Mouse (Mus musculus): ENCODE data around the gene Btk. TPM values are rescaled to one million over a fixed set of nuclear protein-coding genes. Genes with fewer than 3 reads are reported as not detected.
A peak's percentile ranks its signal among the peaks of the same experiment; 100 is the strongest.

Btk gene
- polyA plus RNA-seq, 1 experiment from 2014 or later, result 0.25 TPM

DNA sequence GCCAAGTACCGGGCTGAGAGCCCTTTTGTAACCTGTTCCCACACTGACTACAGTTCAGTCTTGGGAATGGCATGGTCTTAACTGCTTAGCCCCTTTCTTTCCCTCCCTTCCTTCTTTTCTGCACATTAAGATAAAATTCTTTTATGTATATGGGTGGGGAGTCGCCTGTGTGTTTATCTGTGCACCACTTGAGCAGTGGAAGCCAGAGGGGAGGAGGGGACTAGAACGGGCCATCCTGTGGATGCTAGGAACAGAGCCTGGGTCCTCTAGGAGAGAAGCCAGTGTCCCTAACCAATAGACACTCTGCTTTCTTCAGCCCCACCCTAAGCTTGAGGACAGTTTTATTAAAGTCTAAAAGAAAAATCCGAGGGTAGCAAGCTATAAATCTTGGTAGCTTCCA lies 27.6 kb upstream of the Btk start:
- H3K4me1 ChIP-seq (replicated peaks; ENCODE audit: control insufficient read depth, insufficient read depth, low read length), result 0 out of 2 replicates have a peak, but pooled peaks cover 4% of the 10 kb centered on the region
- WGBS, result 91% methylated on average over 4 of the region's 4 CpGs
- no peak overlapping the region for H3K27ac ChIP-seq (ENCODE audit: low read length)
- no peaks in the 10 kb centered on the region for H3K27me3 ChIP-seq (replicated peaks; ENCODE audit: control insufficient read depth, insufficient read depth, low read length)
- no peaks in the 10 kb centered on the region for H3K36me3 ChIP-seq (ENCODE audit: control insufficient read depth, insufficient read depth)
- no peaks in the 10 kb centered on the region for H3K9me3 ChIP-seq (ENCODE audit: control insufficient read depth, low read length)
- H3K4me3 ChIP-seq (replicated peaks; ENCODE audit: low read length), result no peak overlapping the region
- no peak for ATAC-seq
- no peak overlapping the region for H3K9ac ChIP-seq (replicated peaks; ENCODE audit: low read depth, low read length)
- H3K4me2 ChIP-seq (ENCODE audit: low read length), result no peak overlapping the region

DNA sequence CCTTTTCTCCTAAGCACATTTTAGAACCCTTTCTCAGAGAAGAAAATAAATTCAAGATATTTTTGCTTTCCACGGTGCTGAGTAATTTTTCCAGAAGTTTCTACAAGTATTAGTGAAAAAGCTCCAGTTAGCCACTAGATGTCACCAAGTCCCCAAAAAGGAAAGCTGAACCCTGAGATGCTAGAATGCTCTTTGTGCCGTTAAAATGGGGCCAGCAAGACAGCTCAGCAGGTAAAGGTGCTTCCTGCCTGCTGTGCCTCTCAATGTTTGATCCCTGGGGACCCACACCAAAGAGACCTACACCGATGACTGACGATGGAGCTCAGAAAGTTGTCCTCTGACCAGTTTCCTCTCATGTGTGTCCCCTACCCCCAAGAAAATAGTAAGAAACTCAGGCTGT lies 26.1 kb upstream of the Btk start:
- WGBS, result 34% methylated on average over 4 of the region's 4 CpGs
- H3K9ac ChIP-seq (replicated peaks; ENCODE audit: low read depth, low read length), result no peak overlapping the region
- no peak for ATAC-seq
- no peaks in the 10 kb centered on the region for H3K36me3 ChIP-seq (ENCODE audit: control insufficient read depth, insufficient read depth)
- H3K4me1 ChIP-seq (replicated peaks; ENCODE audit: control insufficient read depth, insufficient read depth, low read length), result 0 out of 2 replicates have a peak, but pooled peaks cover 4% of the 10 kb centered on the region
- H3K4me3 ChIP-seq (replicated peaks; ENCODE audit: low read length), result no peak overlapping the region
- no peaks in the 10 kb centered on the region for H3K9me3 ChIP-seq (ENCODE audit: control insufficient read depth, low read length)
- H3K27me3 ChIP-seq (replicated peaks; ENCODE audit: control insufficient read depth, insufficient read depth, low read length), result no peaks in the 10 kb centered on the region
- no peak overlapping the region for H3K27ac ChIP-seq (ENCODE audit: low read length)
- no peak overlapping the region for H3K4me2 ChIP-seq (ENCODE audit: low read length)

DNA sequence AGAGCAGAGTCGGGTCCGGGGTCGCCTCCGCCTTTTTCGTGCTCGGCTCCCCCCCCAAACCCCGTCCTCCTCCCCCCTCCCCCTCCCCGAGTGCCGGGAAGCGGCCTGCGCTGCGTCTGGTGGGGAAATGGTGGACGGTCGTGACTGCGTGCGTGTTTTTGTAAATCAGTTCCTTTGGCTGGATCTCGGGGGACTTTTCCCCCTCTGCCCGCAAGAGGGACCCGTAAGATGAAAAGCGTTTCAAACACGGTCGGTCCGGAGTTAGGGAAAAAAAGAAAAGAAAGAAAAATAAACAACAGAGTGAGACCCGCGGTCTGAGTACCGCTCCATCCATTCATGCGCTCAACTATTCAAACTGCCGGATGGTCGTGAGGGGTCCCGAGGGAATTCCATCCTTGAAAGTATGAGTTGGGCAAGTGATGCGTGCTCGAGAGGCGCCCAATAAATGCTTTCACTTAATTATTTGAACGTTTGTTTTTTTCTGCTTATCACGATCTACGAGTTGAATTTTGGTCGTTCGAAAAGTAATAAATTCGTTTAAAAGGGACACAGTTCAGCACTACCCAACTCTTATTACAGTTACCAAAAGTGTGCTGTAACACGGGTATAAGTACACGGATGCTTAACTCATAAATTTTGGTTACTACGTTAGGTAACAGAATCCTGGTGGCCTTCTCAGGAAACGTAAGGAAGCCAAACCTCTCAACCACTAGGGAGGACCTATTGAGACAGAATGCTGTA lies 18.2 kb upstream of the Btk start:
- H3K9ac ChIP-seq (replicated peaks; ENCODE audit: low read depth, low read length), result peak overlapping the region; percentile 66
- peak overlapping the region; percentile 96 for H3K27ac ChIP-seq (ENCODE audit: low read length)
- peak overlapping the region; percentile 56 for H3K4me3 ChIP-seq (replicated peaks; ENCODE audit: low read length)
- H3K4me2 ChIP-seq (ENCODE audit: low read length), result peak overlapping the region; percentile 65
- no peaks in the 10 kb centered on the region for H3K27me3 ChIP-seq (replicated peaks; ENCODE audit: control insufficient read depth, insufficient read depth, low read length)
- peak; percentile 79 for ATAC-seq
- no peaks in the 10 kb centered on the region for H3K36me3 ChIP-seq (ENCODE audit: control insufficient read depth, insufficient read depth)
- 17% methylated on average over 42 of the region's 43 CpGs for WGBS
- peaks cover 10% of the 10 kb centered on the region for H3K4me1 ChIP-seq (replicated peaks; ENCODE audit: control insufficient read depth, insufficient read depth, low read length)
- H3K9me3 ChIP-seq (ENCODE audit: control insufficient read depth, low read length), result no peaks in the 10 kb centered on the region

DNA sequence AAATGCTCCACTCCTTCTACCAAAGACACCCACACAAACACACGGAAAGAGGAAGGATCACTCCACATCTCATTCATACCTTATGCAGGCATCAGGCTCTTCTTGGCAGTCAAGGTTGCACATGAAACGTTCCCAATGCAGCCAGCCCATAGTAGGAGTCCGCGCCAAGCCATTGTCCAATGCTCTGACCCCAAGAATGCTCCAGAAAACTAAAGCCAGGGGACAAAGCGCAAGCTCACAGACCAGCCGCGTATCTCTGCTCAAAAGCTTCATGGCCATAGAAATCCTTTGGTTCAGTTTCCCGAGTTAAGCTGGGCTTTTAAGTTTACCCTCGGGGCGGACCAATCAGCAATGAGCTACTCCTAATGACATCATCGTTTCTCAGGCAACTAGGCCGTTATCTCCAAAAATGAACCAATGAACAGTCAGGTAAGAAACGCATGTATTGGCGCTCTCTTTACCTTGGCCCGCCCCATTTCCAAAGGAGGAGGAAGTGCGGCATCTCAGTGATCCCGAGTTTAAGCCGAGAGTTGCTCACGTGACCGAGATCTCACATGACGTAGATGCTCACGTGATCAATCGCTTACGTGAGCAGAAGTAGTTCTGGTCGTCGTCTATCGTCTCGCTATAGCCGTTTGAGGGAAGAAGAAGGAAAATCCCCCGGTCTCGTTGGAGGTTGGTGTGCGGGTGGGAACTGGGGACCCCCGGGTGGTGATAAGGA lies 17.4 kb upstream of the Btk start, which contains the start of the genes Gla and Hnrnph2:
Gene Gla, minus strand, starts transcription at position 467 of the 721 bp plus-strand sequence.
Gene Hnrnph2, plus strand, starts transcription at position 521 of the 721 bp plus-strand sequence.
- no peaks in the 10 kb centered on the region for H3K27me3 ChIP-seq (replicated peaks; ENCODE audit: control insufficient read depth, insufficient read depth, low read length)
- ATAC-seq, result peak; percentile 99
- H3K4me3 ChIP-seq (replicated peaks; ENCODE audit: low read length), result peak within 1 kb of the TSS; percentile 56
- no peaks in the 10 kb centered on the region for H3K36me3 ChIP-seq (ENCODE audit: control insufficient read depth, insufficient read depth)
- 23% methylated on average over 33 of the region's 33 CpGs for WGBS
- H3K9ac ChIP-seq (replicated peaks; ENCODE audit: low read depth, low read length), result peak within 1 kb of the TSS; percentile 66
- peak within 1 kb of the TSS; percentile 96 for H3K27ac ChIP-seq (ENCODE audit: low read length)
- H3K9me3 ChIP-seq (ENCODE audit: control insufficient read depth, low read length), result no peaks in the 10 kb centered on the region
- peak within 1 kb of the TSS; percentile 65 for H3K4me2 ChIP-seq (ENCODE audit: low read length)
- peaks cover 10% of the 10 kb centered on the region for H3K4me1 ChIP-seq (replicated peaks; ENCODE audit: control insufficient read depth, insufficient read depth, low read length)

DNA sequence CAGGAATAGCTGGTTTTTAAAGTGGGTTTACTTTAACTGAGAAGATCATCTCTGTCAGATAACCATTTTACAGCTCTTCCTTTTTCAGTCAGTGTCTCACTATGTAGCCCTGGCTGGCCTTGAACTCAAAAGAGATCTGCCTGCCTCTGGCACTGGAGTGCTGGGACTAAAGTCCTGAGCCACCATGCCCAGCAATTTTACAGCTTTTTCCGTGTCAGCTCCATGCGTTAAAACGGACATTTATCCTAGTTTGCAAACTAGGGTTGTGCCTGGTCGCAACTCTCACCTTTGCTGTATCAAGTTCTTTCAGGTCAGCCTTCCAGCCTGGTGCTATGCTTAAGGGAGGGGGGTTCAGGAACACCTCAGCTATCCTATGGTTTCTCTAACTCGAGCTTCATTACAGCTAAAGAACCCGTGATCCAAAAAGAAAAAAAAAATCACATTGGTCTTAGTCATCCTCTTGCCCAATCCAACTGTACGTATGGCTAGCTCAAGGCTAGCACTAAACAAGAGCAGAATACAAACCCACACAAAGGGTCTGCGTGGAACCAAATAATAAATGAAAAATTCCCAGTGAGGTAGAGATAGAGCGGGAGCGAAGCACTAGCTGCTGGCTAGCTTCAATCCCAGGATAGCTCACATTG lies 16.7 kb upstream of the Btk start:
- WGBS, result 30% methylated on average over 10 of the region's 10 CpGs
- no peaks in the 10 kb centered on the region for H3K9me3 ChIP-seq (ENCODE audit: control insufficient read depth, low read length)
- H3K4me2 ChIP-seq (ENCODE audit: low read length), result peak overlapping the region; percentile 63
- peak overlapping the region; percentile 56 for H3K4me3 ChIP-seq (replicated peaks; ENCODE audit: low read length)
- no peak for ATAC-seq
- peak overlapping the region; percentile 48 for H3K9ac ChIP-seq (replicated peaks; ENCODE audit: low read depth, low read length)
- H3K36me3 ChIP-seq (ENCODE audit: control insufficient read depth, insufficient read depth), result no peaks in the 10 kb centered on the region
- H3K27me3 ChIP-seq (replicated peaks; ENCODE audit: control insufficient read depth, insufficient read depth, low read length), result no peaks in the 10 kb centered on the region
- peak overlapping the region; percentile 54; the same call in 1 of the 2 replicates for H3K27ac ChIP-seq (ENCODE audit: low read length)
- H3K4me1 ChIP-seq (replicated peaks; ENCODE audit: control insufficient read depth, insufficient read depth, low read length), result peaks cover 10% of the 10 kb centered on the region

DNA sequence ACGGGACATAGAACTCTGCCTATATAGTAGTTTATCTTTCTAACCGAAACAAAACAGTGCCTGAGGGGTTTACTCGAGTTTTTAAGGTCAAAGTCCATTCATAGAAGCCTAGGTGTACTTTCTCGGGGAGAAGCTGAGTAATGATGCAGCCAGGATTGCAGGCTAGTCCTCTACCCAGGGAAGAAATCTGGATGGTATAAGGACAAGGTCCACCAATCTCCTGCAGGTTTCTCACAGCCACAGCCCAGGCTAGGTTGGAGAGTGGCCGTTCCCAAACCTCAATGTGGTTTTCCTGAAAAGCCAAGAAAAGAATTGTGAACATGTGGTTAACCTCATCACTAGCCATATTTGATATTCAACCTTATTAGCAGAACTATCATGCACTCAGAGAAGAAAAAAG lies 6.5 kb upstream of the Btk start:
- no peak overlapping the region for H3K27ac ChIP-seq (ENCODE audit: low read length)
- no peak overlapping the region for H3K4me2 ChIP-seq (ENCODE audit: low read length)
- H3K9me3 ChIP-seq (ENCODE audit: control insufficient read depth, low read length), result no peaks in the 10 kb centered on the region
- 61% methylated on average over 5 of the region's 5 CpGs for WGBS
- no peaks in the 10 kb centered on the region for H3K36me3 ChIP-seq (ENCODE audit: control insufficient read depth, insufficient read depth)
- ATAC-seq, result no peak
- no peaks in the 10 kb centered on the region for H3K27me3 ChIP-seq (replicated peaks; ENCODE audit: control insufficient read depth, insufficient read depth, low read length)
- H3K9ac ChIP-seq (replicated peaks; ENCODE audit: low read depth, low read length), result no peak overlapping the region
- peaks cover 5% of the 10 kb centered on the region; the same call in 1 of the 2 replicates for H3K4me1 ChIP-seq (replicated peaks; ENCODE audit: control insufficient read depth, insufficient read depth, low read length)
- no peak overlapping the region for H3K4me3 ChIP-seq (replicated peaks; ENCODE audit: low read length)

DNA sequence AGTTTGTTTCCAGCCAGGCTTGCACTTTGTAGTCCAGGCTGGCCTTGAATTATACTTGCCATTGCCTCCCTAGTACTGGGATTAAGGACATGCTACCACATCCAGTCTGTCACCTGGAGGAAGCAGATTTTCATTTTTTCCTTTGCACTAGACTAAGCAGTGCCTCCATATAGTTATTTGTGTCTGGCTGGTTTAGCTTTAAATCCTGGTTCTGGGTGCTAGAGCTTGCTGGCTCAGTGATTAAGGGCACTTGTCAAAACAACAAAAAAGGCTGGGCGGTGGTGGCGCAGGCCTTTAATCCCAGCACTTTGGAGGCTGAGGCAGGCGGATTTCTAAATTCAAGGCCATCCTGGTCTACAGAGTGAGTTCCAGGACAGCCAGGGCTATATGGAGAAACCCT lies 5.6 kb upstream of the Btk start:
- Histone ChIP-seq H3K36me3 (ENCODE audit: control insufficient read depth, insufficient read depth) (no peaks in the 10 kb centered on the region), H3K4me3 (replicated peaks; ENCODE audit: low read length) (no peak overlapping the region), H3K4me1 (replicated peaks; ENCODE audit: control insufficient read depth, insufficient read depth, low read length) (peaks cover 5% of the 10 kb centered on the region; the same call in 1 of the 2 replicates), H3K9ac (replicated peaks; ENCODE audit: low read depth, low read length) (no peak overlapping the region), H3K27me3 (replicated peaks; ENCODE audit: control insufficient read depth, insufficient read depth, low read length) (no peaks in the 10 kb centered on the region), H3K9me3 (ENCODE audit: control insufficient read depth, low read length) (no peaks in the 10 kb centered on the region), H3K4me2 (ENCODE audit: low read length) (no peak overlapping the region), H3K27ac (ENCODE audit: low read length) (no peak overlapping the region)
- ATAC-seq, result no peak
- 87% methylated on average over 3 of the region's 3 CpGs for WGBS

DNA sequence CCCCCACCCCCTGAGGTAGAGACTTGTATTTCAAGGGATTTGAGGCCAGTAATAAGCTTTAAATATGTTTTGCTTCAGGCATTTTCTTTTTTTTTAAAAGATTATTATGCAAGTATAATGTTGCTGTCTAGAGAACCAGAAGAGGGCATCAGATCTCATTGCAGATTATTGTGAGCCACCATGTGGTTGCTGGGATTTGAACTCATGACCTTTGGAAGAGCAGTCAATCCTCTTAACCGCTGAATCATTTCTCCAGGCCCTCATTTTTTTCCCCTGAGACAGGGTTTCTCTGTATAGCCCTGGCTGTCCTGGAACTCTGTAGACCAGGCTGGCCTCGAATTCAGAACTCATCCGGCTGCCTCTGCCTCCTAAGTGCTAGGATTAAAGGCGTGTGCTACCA lies 4.9 kb upstream of the Btk start:
- no peak overlapping the region for H3K27ac ChIP-seq (ENCODE audit: low read length)
- no peak for ATAC-seq
- no peaks in the 10 kb centered on the region for H3K36me3 ChIP-seq (ENCODE audit: control insufficient read depth, insufficient read depth)
- H3K4me3 ChIP-seq (replicated peaks; ENCODE audit: low read length), result no peak overlapping the region
- WGBS, result 76% methylated on average over 4 of the region's 4 CpGs
- no peak overlapping the region for H3K9ac ChIP-seq (replicated peaks; ENCODE audit: low read depth, low read length)
- no peaks in the 10 kb centered on the region for H3K27me3 ChIP-seq (replicated peaks; ENCODE audit: control insufficient read depth, insufficient read depth, low read length)
- H3K4me2 ChIP-seq (ENCODE audit: low read length), result no peak overlapping the region
- H3K4me1 ChIP-seq (replicated peaks; ENCODE audit: control insufficient read depth, insufficient read depth, low read length), result peaks cover 5% of the 10 kb centered on the region; the same call in 1 of the 2 replicates
- no peaks in the 10 kb centered on the region for H3K9me3 ChIP-seq (ENCODE audit: control insufficient read depth, low read length)

DNA sequence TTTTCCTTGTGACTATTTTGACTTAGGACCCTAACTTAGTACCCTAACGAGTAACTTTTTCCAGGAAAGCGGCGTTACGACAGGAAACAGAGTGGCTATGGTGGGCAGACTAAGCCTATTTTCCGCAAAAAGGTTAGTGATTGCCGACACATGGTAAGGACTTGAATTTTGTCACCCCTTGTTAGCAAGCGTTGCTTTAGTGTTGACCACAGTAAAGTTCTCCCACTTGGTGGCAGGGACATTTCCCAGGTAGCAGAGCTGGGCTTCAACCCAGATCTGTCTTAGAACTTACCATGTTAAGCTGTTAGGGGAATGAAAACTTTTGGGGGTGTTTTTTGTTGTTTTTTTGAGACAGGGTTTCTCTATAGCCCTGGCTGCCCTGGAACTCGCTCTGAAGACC lies 3.1 kb upstream of the Btk start:
- H3K4me3 ChIP-seq (replicated peaks; ENCODE audit: low read length), result peak overlapping the region; percentile 53
- no peak for ATAC-seq
- peak overlapping the region; percentile 62 for H3K9ac ChIP-seq (replicated peaks; ENCODE audit: low read depth, low read length)
- no peaks in the 10 kb centered on the region for H3K36me3 ChIP-seq (ENCODE audit: control insufficient read depth, insufficient read depth)
- H3K27ac ChIP-seq (ENCODE audit: low read length), result no peak overlapping the region
- H3K27me3 ChIP-seq (replicated peaks; ENCODE audit: control insufficient read depth, insufficient read depth, low read length), result no peaks in the 10 kb centered on the region
- peak overlapping the region; percentile 67 for H3K4me2 ChIP-seq (ENCODE audit: low read length)
- peaks cover 5% of the 10 kb centered on the region; the same call in 1 of the 2 replicates for H3K4me1 ChIP-seq (replicated peaks; ENCODE audit: control insufficient read depth, insufficient read depth, low read length)
- 37% methylated on average over 8 of the region's 8 CpGs for WGBS
- H3K9me3 ChIP-seq (ENCODE audit: control insufficient read depth, low read length), result no peaks in the 10 kb centered on the region
